Mouse (Mus musculus): ENCODE data around the gene Pld2. TPM values are rescaled to one million over a fixed set of nuclear protein-coding genes. Genes with fewer than 3 reads are reported as not detected.

The Pld2 gene
- polyA plus RNA-seq, 1 experiment from 2014 or later: 13.0 TPM

DNA sequence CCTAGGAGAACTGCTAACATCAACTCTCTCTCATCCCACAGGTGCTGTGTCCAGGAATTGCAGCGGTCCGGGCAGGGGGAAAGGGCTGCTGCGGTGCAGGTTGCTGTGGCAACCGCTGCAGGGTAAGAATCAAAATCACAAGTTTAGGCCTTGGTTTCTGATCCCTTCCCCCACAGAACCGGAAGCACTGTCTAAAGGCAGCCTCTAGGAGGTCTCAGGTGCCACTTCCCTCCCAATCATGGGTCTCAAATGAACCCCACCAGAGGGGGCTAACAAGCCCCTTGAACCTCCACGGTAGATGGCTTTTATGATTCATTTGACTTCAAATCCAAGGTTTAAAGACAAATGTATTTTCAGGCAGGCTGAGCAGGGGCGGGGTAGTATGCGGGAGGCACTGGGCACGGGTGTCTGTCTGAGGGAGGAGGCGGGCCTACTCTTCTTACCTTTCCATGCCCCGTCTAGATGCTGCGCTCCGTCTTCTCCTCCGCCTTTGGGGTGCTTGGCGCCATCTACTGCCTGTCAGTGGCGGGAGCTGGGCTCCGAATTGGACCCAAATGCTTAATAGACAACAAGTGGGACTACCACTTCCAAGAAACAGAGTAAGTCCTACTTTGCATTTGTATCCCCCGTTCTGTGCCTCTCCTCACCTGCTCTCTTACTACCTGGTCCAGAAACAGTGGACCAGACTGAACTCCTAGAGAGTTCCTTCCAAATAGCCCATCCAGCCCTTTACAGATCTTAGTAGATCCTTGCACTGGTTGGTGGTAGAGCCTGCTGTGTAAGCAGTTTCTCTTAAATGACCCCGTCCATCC, 29.9 kb upstream of the Pld2 start:
- no peaks in the 10 kb centered on the region for H3K9me3 ChIP-seq (ENCODE audit: control insufficient read depth, low read depth, low read length)
- H3K4me1 ChIP-seq (ENCODE audit: control insufficient read depth, insufficient read depth, low read length): peaks cover 3% of the 10 kb centered on the region; the same call in 1 of the 2 replicates
- no peaks in the 10 kb centered on the region for H3K27me3 ChIP-seq (ENCODE audit: control insufficient read depth, insufficient read depth, low read length)
- no peak overlapping the region for H3K4me3 ChIP-seq (ENCODE audit: low read depth, low read length)
- 0 out of 2 replicates have a peak, but pooled peaks have one; percentile 34 for ATAC-seq (ENCODE audit: insufficient number of reproducible peaks, insufficient read depth, low FRiP score, low read depth)
- WGBS: 10% methylated on average over 19 of the region's 19 CpGs
- H3K9ac ChIP-seq (replicated peaks; ENCODE audit: low read depth, low read length): no peak overlapping the region
- H3K27ac ChIP-seq (ENCODE audit: low read length): no peak overlapping the region
- H3K36me3 ChIP-seq (ENCODE audit: control insufficient read depth, insufficient read depth, low read length): no peaks in the 10 kb centered on the region
- no peak overlapping the region for H3K4me2 ChIP-seq (replicated peaks; ENCODE audit: low read depth, low read length)

GRCm38 (mm10) chr11:70511242-70511641, 28.6 kb upstream of the Pld2 start:
- Histone ChIP-seq H3K36me3 (ENCODE audit: control insufficient read depth, insufficient read depth, low read length) (no peaks in the 10 kb centered on the region), H3K4me3 (ENCODE audit: low read depth, low read length) (no peak overlapping the region), H3K27me3 (ENCODE audit: control insufficient read depth, insufficient read depth, low read length) (no peaks in the 10 kb centered on the region), H3K4me2 (replicated peaks; ENCODE audit: low read depth, low read length) (no peak overlapping the region), H3K4me1 (ENCODE audit: control insufficient read depth, insufficient read depth, low read length) (peaks cover 3% of the 10 kb centered on the region; the same call in 1 of the 2 replicates), H3K9ac (replicated peaks; ENCODE audit: low read depth, low read length) (no peak overlapping the region), H3K27ac (ENCODE audit: low read length) (no peak overlapping the region), H3K9me3 (ENCODE audit: control insufficient read depth, low read depth, low read length) (no peaks in the 10 kb centered on the region)
- ATAC-seq (ENCODE audit: insufficient number of reproducible peaks, insufficient read depth, low FRiP score, low read depth): no peak
- 60% methylated on average over 2 of the region's 2 CpGs for WGBS

DNA sequence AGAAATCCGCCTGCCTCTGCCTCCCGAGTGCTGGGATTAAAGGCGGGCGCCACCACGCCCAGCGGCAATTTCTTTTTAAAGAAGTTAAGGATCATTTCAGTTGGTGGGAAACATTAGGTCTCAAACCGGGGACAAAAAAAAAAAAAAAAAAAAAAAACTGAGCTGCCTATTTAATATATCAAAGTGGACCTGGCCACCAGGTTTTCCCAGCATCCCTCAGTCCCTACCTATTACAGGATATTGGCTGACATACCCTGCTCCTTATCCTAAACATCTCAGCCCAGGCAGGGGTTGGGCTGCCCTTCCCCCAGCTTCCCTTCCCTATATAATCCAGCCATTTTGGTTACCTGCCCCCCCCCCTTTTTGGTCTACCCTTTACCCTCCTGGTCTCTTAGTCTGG, 28.0 kb upstream of the Pld2 start:
- Histone ChIP-seq H3K9ac (replicated peaks; ENCODE audit: low read depth, low read length) (no peak overlapping the region), H3K27ac (ENCODE audit: low read length) (no peak overlapping the region), H3K4me2 (replicated peaks; ENCODE audit: low read depth, low read length) (no peak overlapping the region), H3K27me3 (ENCODE audit: control insufficient read depth, insufficient read depth, low read length) (no peaks in the 10 kb centered on the region), H3K9me3 (ENCODE audit: control insufficient read depth, low read depth, low read length) (no peaks in the 10 kb centered on the region), H3K4me3 (ENCODE audit: low read depth, low read length) (no peak overlapping the region), H3K4me1 (ENCODE audit: control insufficient read depth, insufficient read depth, low read length) (peaks cover 3% of the 10 kb centered on the region; the same call in 1 of the 2 replicates), H3K36me3 (ENCODE audit: control insufficient read depth, insufficient read depth, low read length) (no peaks in the 10 kb centered on the region)
- WGBS: 92% methylated on average over 7 of the region's 7 CpGs
- ATAC-seq (ENCODE audit: insufficient number of reproducible peaks, insufficient read depth, low FRiP score, low read depth): no peak

DNA sequence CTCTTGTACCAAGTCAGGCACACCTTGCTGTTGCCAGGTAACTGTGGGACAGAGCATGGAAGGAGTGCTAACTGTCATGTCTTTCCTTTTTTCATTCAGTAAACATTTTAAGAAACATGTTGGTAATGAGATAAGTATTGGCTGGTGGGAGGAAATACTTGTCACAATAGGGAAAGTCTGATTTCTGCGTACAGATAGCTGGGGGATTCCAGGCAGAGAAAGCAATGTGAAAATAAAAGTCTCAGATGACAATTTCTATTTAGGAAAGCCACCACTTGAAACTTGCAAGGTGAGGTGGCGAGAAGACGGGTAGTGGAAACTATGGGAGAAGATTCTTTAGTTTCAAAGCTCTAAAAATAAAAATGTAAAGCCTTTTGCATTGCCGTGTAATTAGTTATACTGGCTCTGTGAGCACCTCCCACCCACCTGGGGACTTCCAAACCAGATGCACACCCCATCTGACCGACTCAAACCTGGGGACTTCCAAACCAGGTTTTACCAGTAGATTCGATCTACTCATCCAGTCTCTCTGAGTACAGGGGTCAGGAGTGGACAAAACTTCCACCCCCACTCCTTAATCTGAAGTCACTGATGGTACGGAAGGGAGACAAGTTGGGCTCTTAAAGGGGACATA, 27.0 kb upstream of the Pld2 start:
- H3K36me3 ChIP-seq (ENCODE audit: control insufficient read depth, insufficient read depth, low read length): no peaks in the 10 kb centered on the region
- H3K4me1 ChIP-seq (ENCODE audit: control insufficient read depth, insufficient read depth, low read length): peaks cover 3% of the 10 kb centered on the region; the same call in 1 of the 2 replicates
- WGBS: 76% methylated on average over 7 of the region's 7 CpGs
- no peak overlapping the region for H3K4me3 ChIP-seq (ENCODE audit: low read depth, low read length)
- no peak for ATAC-seq (ENCODE audit: insufficient number of reproducible peaks, insufficient read depth, low FRiP score, low read depth)
- H3K9me3 ChIP-seq (ENCODE audit: control insufficient read depth, low read depth, low read length): no peaks in the 10 kb centered on the region
- no peaks in the 10 kb centered on the region for H3K27me3 ChIP-seq (ENCODE audit: control insufficient read depth, insufficient read depth, low read length)
- H3K9ac ChIP-seq (replicated peaks; ENCODE audit: low read depth, low read length): no peak overlapping the region
- no peak overlapping the region for H3K4me2 ChIP-seq (replicated peaks; ENCODE audit: low read depth, low read length)
- H3K27ac ChIP-seq (ENCODE audit: low read length): no peak overlapping the region

DNA sequence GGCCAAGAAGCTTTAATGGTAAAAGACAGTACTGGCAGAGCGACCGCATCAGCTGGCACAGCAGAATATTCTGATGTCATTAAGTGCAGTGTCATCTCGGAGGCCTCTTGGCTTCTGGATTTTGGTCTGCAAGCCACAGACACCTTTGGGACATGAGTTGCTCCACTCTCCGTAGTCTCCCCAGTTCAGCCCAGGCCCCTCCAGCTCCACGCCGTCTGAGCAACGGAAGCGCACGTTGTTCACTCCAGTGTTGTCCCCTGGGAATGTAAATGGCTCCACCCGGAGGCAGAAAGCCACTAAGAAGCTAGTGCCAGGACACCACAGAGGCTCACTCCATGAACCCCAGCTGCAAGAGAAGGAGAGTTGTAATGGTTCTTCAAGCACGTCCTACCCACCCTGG, 26.3 kb upstream of the Pld2 start:
- 57% methylated on average over 11 of the region's 11 CpGs for WGBS
- ATAC-seq (ENCODE audit: insufficient number of reproducible peaks, insufficient read depth, low FRiP score, low read depth): no peak

DNA sequence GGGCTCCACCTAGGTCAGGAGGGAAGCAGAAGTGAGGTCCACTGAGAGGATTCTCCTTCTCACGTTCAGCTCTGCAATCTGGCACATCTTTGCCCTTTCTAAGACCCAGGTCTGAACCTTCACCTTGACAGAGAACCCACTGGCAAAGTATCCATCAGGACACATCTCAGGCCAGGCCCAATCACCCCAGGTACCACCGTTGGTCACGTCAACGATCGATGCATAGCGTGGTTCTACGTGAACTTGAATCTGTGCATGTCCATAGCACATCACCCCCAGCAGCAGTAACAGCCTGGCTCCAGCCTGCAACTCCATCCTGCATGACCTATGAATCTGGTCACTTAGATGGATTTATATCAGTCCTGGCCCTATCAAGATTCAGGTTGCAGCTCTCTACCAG, 25.6 kb upstream of the Pld2 start, which contains the start of gene Vmo1:
Gene Vmo1, minus strand, starts transcription at position 329 of the 400 bp plus-strand sequence.
- no peak within 1 kb of the TSS for H3K27ac ChIP-seq (ENCODE audit: low read length)
- WGBS: 85% methylated on average over 7 of the region's 7 CpGs

More for the DNA sequence above, 26.3 kb upstream of the Pld2 start:
- Histone ChIP-seq H3K9ac (replicated peaks; ENCODE audit: low read depth, low read length) (no peak overlapping the region), H3K9me3 (ENCODE audit: control insufficient read depth, low read depth, low read length) (no peaks in the 10 kb centered on the region), H3K4me1 (ENCODE audit: control insufficient read depth, insufficient read depth, low read length) (peaks cover 3% of the 10 kb centered on the region; the same call in 1 of the 2 replicates), H3K36me3 (ENCODE audit: control insufficient read depth, insufficient read depth, low read length) (no peaks in the 10 kb centered on the region), H3K27me3 (ENCODE audit: control insufficient read depth, insufficient read depth, low read length) (no peaks in the 10 kb centered on the region), H3K4me3 (ENCODE audit: low read depth, low read length) (no peak overlapping the region), H3K4me2 (replicated peaks; ENCODE audit: low read depth, low read length) (no peak overlapping the region), H3K27ac (ENCODE audit: low read length) (no peak overlapping the region)

DNA sequence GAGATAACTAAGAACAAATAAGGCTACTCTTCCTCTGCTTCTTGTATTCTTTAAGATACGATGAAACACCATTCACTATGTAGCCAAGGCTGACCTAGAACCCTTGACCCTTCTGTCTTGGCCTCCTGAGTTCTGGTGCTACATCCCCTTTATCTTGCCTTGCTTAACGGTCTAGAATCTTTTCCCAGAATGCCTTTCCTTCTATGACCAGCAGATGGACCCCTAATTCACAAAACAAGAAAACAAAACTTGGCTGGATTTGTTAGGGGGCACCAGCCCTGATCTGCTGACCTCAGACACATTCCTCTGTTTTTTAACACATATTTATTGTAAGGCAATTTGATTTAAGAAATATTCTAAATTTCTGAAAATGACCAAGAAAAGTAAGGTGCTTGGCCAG, 23.5 kb upstream of the Pld2 start:
- H3K27ac ChIP-seq (ENCODE audit: low read length): no peak overlapping the region
- ATAC-seq (ENCODE audit: insufficient number of reproducible peaks, insufficient read depth, low FRiP score, low read depth): no peak
- no peaks in the 10 kb centered on the region for H3K27me3 ChIP-seq (ENCODE audit: control insufficient read depth, insufficient read depth, low read length)
- H3K4me1 ChIP-seq (ENCODE audit: control insufficient read depth, insufficient read depth, low read length): 0 out of 2 replicates have a peak, but pooled peaks cover 5% of the 10 kb centered on the region
- H3K4me3 ChIP-seq (ENCODE audit: low read depth, low read length): no peak overlapping the region
- 23% methylated on average over 2 of the region's 2 CpGs for WGBS
- no peak overlapping the region for H3K4me2 ChIP-seq (replicated peaks; ENCODE audit: low read depth, low read length)
- H3K9ac ChIP-seq (replicated peaks; ENCODE audit: low read depth, low read length): no peak overlapping the region
- H3K36me3 ChIP-seq (ENCODE audit: control insufficient read depth, insufficient read depth, low read length): no peaks in the 10 kb centered on the region
- no peaks in the 10 kb centered on the region for H3K9me3 ChIP-seq (ENCODE audit: control insufficient read depth, low read depth, low read length)

More for the DNA sequence above, 25.6 kb upstream of the Pld2 start, which contains the start of gene Vmo1:
- Histone ChIP-seq H3K27me3 (ENCODE audit: control insufficient read depth, insufficient read depth, low read length) (no peaks in the 10 kb centered on the region), H3K9ac (replicated peaks; ENCODE audit: low read depth, low read length) (no peak within 1 kb of the TSS), H3K9me3 (ENCODE audit: control insufficient read depth, low read depth, low read length) (no peaks in the 10 kb centered on the region), H3K4me2 (replicated peaks; ENCODE audit: low read depth, low read length) (no peak within 1 kb of the TSS), H3K36me3 (ENCODE audit: control insufficient read depth, insufficient read depth, low read length) (no peaks in the 10 kb centered on the region), H3K4me1 (ENCODE audit: control insufficient read depth, insufficient read depth, low read length) (peaks cover 3% of the 10 kb centered on the region; the same call in 1 of the 2 replicates), H3K4me3 (ENCODE audit: low read depth, low read length) (no peak within 1 kb of the TSS)
- no peak for ATAC-seq (ENCODE audit: insufficient number of reproducible peaks, insufficient read depth, low FRiP score, low read depth)

DNA sequence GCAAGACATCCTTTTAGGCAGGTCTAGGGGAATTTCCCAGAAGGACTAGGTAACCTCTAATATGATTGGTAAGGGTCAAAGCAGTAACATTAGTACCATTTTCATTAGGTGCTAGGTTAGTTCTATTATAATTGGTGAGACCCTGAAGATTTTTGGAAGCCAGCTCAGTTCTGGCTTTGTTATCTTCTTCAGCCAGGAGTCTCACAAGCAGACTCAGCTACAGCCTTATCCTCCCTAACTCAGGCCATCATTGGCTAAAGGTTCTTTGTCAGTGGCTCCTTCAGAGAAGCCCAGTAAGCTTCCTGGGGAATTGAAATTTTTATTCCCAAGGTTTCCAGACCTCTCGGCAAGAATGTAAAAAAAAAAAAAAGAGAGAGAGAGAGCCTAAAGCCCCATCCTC, 21.4 kb upstream of the Pld2 start:
- Histone ChIP-seq H3K27ac (ENCODE audit: low read length) (no peak overlapping the region), H3K4me3 (ENCODE audit: low read depth, low read length) (no peak overlapping the region), H3K4me2 (replicated peaks; ENCODE audit: low read depth, low read length) (no peak overlapping the region), H3K4me1 (ENCODE audit: control insufficient read depth, insufficient read depth, low read length) (0 out of 2 replicates have a peak, but pooled peaks cover 5% of the 10 kb centered on the region), H3K36me3 (ENCODE audit: control insufficient read depth, insufficient read depth, low read length) (no peaks in the 10 kb centered on the region), H3K9ac (replicated peaks; ENCODE audit: low read depth, low read length) (no peak overlapping the region), H3K27me3 (ENCODE audit: control insufficient read depth, insufficient read depth, low read length) (no peaks in the 10 kb centered on the region), H3K9me3 (ENCODE audit: control insufficient read depth, low read depth, low read length) (no peaks in the 10 kb centered on the region)
- WGBS: 47% methylated on average over 1 of the region's 1 CpGs
- ATAC-seq (ENCODE audit: insufficient number of reproducible peaks, insufficient read depth, low FRiP score, low read depth): no peak

Data from stomach, embryonic 14.5 days (tissue).